Mouse (Mus musculus): ENCODE results near the gene Mdga1. TPM values are rescaled to one million over a fixed set of nuclear protein-coding genes. Genes with fewer than 3 reads are reported as not detected.

Mdga1 gene
- polyA plus RNA-seq, 2 experiments = 0.75 to 1.7 TPM

DNA sequence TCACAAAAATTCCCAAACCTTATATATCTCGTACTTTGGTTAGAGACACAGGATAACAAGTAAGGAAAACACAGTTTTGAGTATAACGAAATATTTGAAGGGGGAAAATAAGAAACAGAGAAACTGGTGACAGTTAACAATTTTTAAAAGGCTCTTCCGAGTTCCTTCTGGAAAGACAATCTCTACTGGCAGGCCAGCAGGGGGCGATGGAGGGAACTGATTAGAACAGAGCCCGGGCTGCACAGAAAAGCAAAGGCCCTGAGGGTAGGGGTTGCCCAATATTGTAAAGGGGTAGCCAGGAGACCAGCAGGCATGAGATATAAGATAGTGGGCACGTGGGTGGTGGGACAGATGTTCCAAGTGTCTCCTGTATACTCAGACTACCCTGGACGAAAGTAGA lies 173.8 kb downstream of the Mdga1 start:
- no peak overlapping the region for H3K4me3 ChIP-seq (ENCODE audit: insufficient read depth in 1 of 2, low read depth in 2 of 2, low read length in 2 of 2)
- peak; percentile 82 for TF ChIP-seq CTCF (IDR thresholded peaks at IDR 0.05; ENCODE audit: low read depth)
- TF ChIP-seq EP300 (IDR thresholded peaks at IDR 0.05; ENCODE audit: low read depth) = no peak
- DNase-seq (ENCODE audit: low read depth in 3 of 3, low spot score in 3 of 3) = peak; percentile 22 to 36 (median 32)
- ATAC-seq (ENCODE audit: insufficient read depth) = no peak
- WGBS (ENCODE audit: insufficient replicate concordance) = 9% methylated on average over 7 of the region's 7 CpGs
- no peaks in the 10 kb centered on the region for H3K9me3 ChIP-seq (ENCODE audit: control insufficient read depth, low read length)
- H3K4me2 ChIP-seq (ENCODE audit: low read depth) = no peak overlapping the region
- no peaks in the 10 kb centered on the region for H3K36me3 ChIP-seq (replicated peaks; ENCODE audit: control insufficient read depth, insufficient read depth, low read depth)
- H3K27me3 ChIP-seq (ENCODE audit: control insufficient read depth, insufficient read depth, low read length) = peaks cover 6% of the 10 kb centered on the region
- H3K27ac ChIP-seq = no peak overlapping the region
- H3K9ac ChIP-seq (replicated peaks) = no peak overlapping the region
- H3K4me1 ChIP-seq (replicated peaks; ENCODE audit: control insufficient read depth in 2 of 2, insufficient read depth in 2 of 2, low read length in 1 of 2) = no peaks in the 10 kb centered on the region

DNA sequence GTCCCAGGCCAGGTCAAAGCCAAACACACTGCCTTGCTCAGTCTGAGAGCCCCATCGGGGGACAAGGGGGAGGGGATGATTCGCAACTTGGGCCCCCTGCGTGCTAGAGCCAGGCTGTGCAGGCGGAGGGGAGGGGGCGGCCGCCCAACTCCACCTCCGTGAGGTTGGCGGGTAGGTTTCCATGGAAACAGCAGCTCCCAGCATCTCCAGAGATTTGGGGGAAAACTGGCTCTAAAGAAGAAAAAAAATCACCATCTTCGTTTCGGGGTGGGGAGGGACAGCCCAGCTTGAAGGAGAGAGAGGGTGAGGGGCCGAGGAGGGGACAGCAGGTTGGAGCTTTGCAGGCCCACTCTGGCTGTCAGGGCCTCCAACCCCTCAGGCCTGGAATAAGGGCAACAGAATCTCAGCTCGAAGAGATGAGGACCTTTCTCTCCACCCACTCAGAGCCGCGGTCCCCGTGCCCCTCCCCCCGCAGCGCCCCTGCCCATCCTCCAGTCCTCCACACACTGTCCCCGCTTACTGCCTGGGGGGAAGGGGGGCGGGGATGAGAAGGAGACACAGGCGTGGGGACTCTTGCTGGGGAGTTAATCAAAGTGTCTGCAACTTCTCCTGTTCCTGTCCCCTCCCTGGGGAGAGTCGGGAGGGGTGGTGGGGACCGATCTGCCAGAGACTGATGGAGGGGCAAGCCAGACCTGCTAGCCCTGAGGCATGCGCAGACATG lies 174.7 kb downstream of the Mdga1 start:
- ATAC-seq (ENCODE audit: insufficient read depth) (no peak), DNase-seq (ENCODE audit: low read depth in 3 of 3, low spot score in 3 of 3) (no peak)
- Histone ChIP-seq H3K9me3 (ENCODE audit: control insufficient read depth, low read length) (no peaks in the 10 kb centered on the region), H3K27me3 (ENCODE audit: control insufficient read depth, insufficient read depth, low read length) (peaks cover 6% of the 10 kb centered on the region), H3K4me1 (replicated peaks; ENCODE audit: control insufficient read depth in 2 of 2, insufficient read depth in 2 of 2, low read length in 1 of 2) (no peaks in the 10 kb centered on the region), H3K9ac (replicated peaks) (no peak overlapping the region), H3K27ac (no peak overlapping the region), H3K36me3 (replicated peaks; ENCODE audit: control insufficient read depth, insufficient read depth, low read depth) (no peaks in the 10 kb centered on the region), H3K4me2 (ENCODE audit: low read depth) (no peak overlapping the region), H3K4me3 (ENCODE audit: insufficient read depth in 1 of 2, low read depth in 2 of 2, low read length in 2 of 2) (no peak overlapping the region)
- 25% methylated on average over 22 of the region's 23 CpGs for WGBS (ENCODE audit: insufficient replicate concordance)
- TF ChIP-seq CTCF (IDR thresholded peaks at IDR 0.05; ENCODE audit: low read depth) = no peak
- TF ChIP-seq EP300 (IDR thresholded peaks at IDR 0.05; ENCODE audit: low read depth) = no peak

DNA sequence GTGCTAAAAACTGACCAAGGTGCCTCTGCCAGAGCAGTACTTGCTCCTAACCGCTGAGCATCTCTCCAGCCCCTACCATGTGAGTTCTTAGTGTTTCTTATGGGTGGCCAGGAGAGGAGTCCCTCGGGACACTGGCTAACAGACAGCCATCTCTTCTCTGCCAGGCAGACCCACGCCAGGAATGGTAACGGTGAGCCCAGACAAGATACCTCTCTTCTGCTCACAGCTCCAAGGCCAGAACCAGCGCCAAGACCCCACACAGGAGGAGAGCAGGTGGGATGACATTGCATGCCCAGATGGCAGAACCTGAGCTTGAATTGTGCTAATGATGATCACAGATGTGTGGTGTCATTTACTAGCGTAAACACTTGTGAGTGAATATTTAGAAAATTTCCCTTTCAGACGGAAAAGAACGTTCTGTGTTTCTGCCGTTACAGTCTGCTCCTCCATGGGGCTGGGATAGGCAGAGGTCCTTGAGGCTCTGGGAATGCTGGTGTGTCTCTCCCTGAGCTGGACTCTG lies 178.3 kb downstream of the Mdga1 start:
- TF ChIP-seq EP300 (IDR thresholded peaks at IDR 0.05; ENCODE audit: low read depth) (no peak), CTCF (IDR thresholded peaks at IDR 0.05; ENCODE audit: low read depth) (no peak)
- 71% methylated on average over 9 of the region's 9 CpGs for WGBS (ENCODE audit: insufficient replicate concordance)
- no peak overlapping the region for H3K4me2 ChIP-seq (ENCODE audit: low read depth)
- H3K27ac ChIP-seq = no peak overlapping the region
- no peaks in the 10 kb centered on the region for H3K4me1 ChIP-seq (replicated peaks; ENCODE audit: control insufficient read depth in 2 of 2, insufficient read depth in 2 of 2, low read length in 1 of 2)
- ATAC-seq (ENCODE audit: insufficient read depth) (no peak), DNase-seq (ENCODE audit: low read depth in 3 of 3, low spot score in 3 of 3) (no peak)
- peaks cover 6% of the 10 kb centered on the region for H3K27me3 ChIP-seq (ENCODE audit: control insufficient read depth, insufficient read depth, low read length)
- no peaks in the 10 kb centered on the region for H3K9me3 ChIP-seq (ENCODE audit: control insufficient read depth, low read length)
- no peaks in the 10 kb centered on the region for H3K36me3 ChIP-seq (replicated peaks; ENCODE audit: control insufficient read depth, insufficient read depth, low read depth)
- H3K4me3 ChIP-seq (ENCODE audit: insufficient read depth in 1 of 2, low read depth in 2 of 2, low read length in 2 of 2) = no peak overlapping the region
- no peak overlapping the region for H3K9ac ChIP-seq (replicated peaks)

DNA sequence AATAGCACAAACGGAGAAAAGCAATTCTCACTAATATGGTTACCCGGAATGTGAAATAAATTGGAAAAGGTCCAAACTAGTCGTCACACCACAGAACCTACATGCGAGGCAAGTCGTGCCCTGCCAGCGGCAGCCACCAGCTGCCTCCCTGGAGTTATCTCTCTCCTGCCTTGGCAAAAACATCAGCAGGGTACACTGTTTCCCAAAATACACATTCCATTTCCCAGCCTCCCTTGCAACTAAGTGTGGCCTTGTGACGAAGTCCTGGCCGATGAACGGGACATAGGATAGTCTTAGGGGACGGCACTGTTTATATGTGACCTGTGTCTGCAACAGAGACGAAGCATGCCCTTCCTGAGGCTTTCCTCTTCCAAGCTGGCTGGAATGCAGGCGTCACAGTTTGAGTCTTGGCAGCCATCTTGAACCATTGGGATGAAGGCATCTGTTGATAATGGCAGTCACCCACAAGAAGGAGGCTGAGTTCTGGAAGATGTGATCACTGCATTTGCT lies 179.6 kb downstream of the Mdga1 start:
- TF ChIP-seq CTCF (IDR thresholded peaks at IDR 0.05; ENCODE audit: low read depth) (no peak), EP300 (IDR thresholded peaks at IDR 0.05; ENCODE audit: low read depth) (no peak)
- H3K9me3 ChIP-seq (ENCODE audit: control insufficient read depth, low read length) = no peaks in the 10 kb centered on the region
- DNase-seq (ENCODE audit: low read depth in 3 of 3, low spot score in 3 of 3) (no peak), ATAC-seq (ENCODE audit: insufficient read depth) (no peak)
- no peak overlapping the region for H3K9ac ChIP-seq (replicated peaks)
- peaks cover 3% of the 10 kb centered on the region for H3K27me3 ChIP-seq (ENCODE audit: control insufficient read depth, insufficient read depth, low read length)
- H3K4me1 ChIP-seq (replicated peaks; ENCODE audit: control insufficient read depth in 2 of 2, insufficient read depth in 2 of 2, low read length in 1 of 2) = no peaks in the 10 kb centered on the region
- no peak overlapping the region for H3K4me3 ChIP-seq (ENCODE audit: insufficient read depth in 1 of 2, low read depth in 2 of 2, low read length in 2 of 2)
- no peaks in the 10 kb centered on the region for H3K36me3 ChIP-seq (replicated peaks; ENCODE audit: control insufficient read depth, insufficient read depth, low read depth)
- H3K4me2 ChIP-seq (ENCODE audit: low read depth) = no peak overlapping the region
- 78% methylated on average over 12 of the region's 12 CpGs for WGBS (ENCODE audit: insufficient replicate concordance)
- H3K27ac ChIP-seq = no peak overlapping the region

DNA sequence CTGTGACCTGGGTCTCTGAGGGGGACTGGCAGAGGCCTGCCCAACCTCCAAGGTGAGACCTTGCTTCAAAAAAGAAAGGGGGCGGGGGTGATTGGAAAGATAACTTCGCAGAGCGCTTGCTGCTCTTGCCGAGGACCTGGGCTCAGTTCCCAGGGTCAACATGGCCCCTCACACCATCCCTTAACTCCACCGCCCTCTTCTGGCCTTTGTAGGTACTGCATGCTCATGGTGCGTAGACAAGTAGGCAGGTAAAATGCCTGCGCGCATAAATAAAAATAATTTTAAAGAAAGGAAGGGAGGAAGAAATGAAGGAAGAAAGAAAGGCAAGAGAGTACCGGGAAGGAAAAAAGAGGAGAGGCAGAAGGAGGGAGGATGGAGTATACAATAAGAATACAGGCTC lies 180.2 kb downstream of the Mdga1 start:
- H3K4me2 ChIP-seq (ENCODE audit: low read depth) = no peak overlapping the region
- H3K4me1 ChIP-seq (replicated peaks; ENCODE audit: control insufficient read depth in 2 of 2, insufficient read depth in 2 of 2, low read length in 1 of 2) = no peaks in the 10 kb centered on the region
- no peak overlapping the region for H3K27ac ChIP-seq
- 61% methylated on average over 9 of the region's 9 CpGs for WGBS (ENCODE audit: insufficient replicate concordance)
- no peaks in the 10 kb centered on the region for H3K36me3 ChIP-seq (replicated peaks; ENCODE audit: control insufficient read depth, insufficient read depth, low read depth)
- peaks cover under 1% of the 10 kb centered on the region; the same call in 1 of the 2 replicates for H3K27me3 ChIP-seq (ENCODE audit: control insufficient read depth, insufficient read depth, low read length)
- DNase-seq (ENCODE audit: low read depth in 3 of 3, low spot score in 3 of 3) (no peak), ATAC-seq (ENCODE audit: insufficient read depth) (no peak)
- no peak overlapping the region for H3K9ac ChIP-seq (replicated peaks)
- H3K9me3 ChIP-seq (ENCODE audit: control insufficient read depth, low read length) = no peaks in the 10 kb centered on the region
- no peak overlapping the region for H3K4me3 ChIP-seq (ENCODE audit: insufficient read depth in 1 of 2, low read depth in 2 of 2, low read length in 2 of 2)
- peak; percentile 80 for TF ChIP-seq CTCF (IDR thresholded peaks at IDR 0.05; ENCODE audit: low read depth)
- TF ChIP-seq EP300 (IDR thresholded peaks at IDR 0.05; ENCODE audit: low read depth) = no peak
